Mouse (Mus musculus): ENCODE results near the gene A930033H14Rik. TPM values are rescaled to one million over a fixed set of nuclear protein-coding genes. Genes with fewer than 3 reads are reported as not detected.
A peak's percentile ranks its signal among the peaks of the same experiment; 100 is the strongest.

Gene A930033H14Rik
- polyA plus RNA-seq, 1 experiment from 2014 or later: 2.4 TPM

DNA sequence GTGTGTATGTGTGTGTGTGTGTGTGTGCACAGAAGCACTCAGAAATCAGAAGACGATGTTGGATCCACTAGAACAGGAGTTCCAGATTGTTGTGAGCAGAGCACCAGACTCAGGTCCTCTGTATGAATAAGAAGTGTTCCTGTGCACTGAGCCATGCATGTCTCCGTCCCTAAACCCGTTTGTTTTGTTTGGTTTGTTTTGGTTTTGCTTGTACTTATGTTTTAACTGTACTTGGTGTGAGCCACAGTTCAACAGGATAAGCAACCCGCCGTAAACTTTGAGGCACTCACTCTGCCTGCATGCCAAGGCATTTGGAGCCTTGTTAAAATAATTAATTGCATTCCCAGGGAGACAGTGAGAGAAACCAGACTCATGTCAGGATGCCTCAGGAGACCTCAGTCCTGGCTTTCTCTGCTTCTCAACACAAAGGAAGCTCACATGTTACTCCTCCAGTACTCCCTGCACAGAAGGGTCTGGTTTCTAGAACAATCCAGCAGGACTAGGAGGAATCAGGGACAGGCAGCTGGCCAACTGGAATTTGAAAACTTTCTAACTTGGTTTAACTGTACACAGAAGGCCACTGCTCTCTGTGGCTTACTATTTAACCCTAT is 40.3 kb upstream of the A930033H14Rik start:
- Histone ChIP-seq H3K4me1 (ENCODE audit: control insufficient read depth, insufficient read depth, low read length) (peaks cover 26% of the 10 kb centered on the region), H3K27ac (ENCODE audit: low read depth, low read length) (peak overlapping the region; percentile 85), H3K36me3 (ENCODE audit: control insufficient read depth, insufficient read depth, low read length) (peaks cover 10% of the 10 kb centered on the region; the same call in 1 of the 2 replicates), H3K27me3 (ENCODE audit: control insufficient read depth, insufficient read depth, low read length) (no peaks in the 10 kb centered on the region), H3K4me2 (no peak overlapping the region), H3K4me3 (ENCODE audit: low read depth, low read length) (no peak overlapping the region), H3K9me3 (replicated peaks; ENCODE audit: control insufficient read depth, low read length) (no peaks in the 10 kb centered on the region), H3K9ac (ENCODE audit: low read depth, low read length) (peak overlapping the region; percentile 24; the same call in 1 of the 2 replicates)
- peak; percentile 50 for ATAC-seq (replicated peaks; ENCODE audit: insufficient number of reproducible peaks, low FRiP score, low TSS enrichment)
- WGBS (ENCODE audit: insufficient replicate concordance): 30% methylated on average over 5 of the region's 5 CpGs

DNA sequence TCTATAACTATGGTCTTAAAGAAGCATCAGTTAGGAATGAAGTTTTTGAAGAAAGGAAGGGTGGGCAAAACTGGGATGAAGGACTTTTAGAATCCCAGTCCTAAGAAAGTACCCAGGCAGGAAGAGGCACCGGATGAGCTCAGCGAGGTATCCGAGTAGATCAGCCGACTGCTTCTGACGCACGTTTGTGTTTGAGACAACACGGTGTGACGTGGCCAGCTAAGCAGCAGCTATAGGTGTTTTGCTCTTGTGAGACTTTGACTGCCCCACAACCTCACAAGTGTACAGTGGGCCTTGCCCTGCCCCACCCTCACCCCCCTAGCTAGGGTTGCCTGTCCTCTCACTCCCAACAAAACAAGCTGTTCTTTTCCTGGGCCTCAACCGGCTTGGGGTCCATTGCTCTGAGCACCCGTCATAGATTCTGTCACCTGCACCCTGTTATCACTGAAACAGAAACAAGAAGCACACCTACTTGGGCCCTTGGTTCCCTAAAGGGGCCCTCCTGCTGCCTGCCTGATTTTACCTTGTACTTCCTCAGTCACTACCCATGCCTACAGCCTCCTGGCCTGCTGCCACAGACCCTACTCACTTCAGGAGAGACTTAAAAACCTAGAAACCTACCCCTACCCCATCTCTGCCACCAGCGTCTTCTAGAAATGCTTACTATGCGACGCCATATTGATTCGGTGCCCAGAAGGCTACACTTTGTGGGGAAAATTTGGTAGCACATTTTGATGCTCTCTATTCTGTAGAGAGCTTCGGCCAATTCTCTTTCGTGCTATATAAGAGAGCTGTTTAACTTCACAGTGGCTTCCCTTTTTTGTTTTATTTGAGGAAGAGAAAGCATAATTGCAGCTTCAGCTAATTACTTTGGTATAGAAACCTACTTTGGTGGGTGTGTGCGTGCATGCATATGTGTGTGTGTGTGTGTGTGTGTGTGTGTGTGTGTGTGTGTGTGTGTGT is 39.5 kb upstream of the A930033H14Rik start:
- H3K4me3 ChIP-seq (ENCODE audit: low read depth, low read length): no peak overlapping the region
- no peak overlapping the region for H3K9ac ChIP-seq (ENCODE audit: low read depth, low read length)
- H3K4me2 ChIP-seq: no peak overlapping the region
- ATAC-seq (replicated peaks; ENCODE audit: insufficient number of reproducible peaks, low FRiP score, low TSS enrichment): no peak
- H3K36me3 ChIP-seq (ENCODE audit: control insufficient read depth, insufficient read depth, low read length): peaks cover 10% of the 10 kb centered on the region; the same call in 1 of the 2 replicates
- peak overlapping the region; percentile 25 for H3K27ac ChIP-seq (ENCODE audit: low read depth, low read length)
- H3K9me3 ChIP-seq (replicated peaks; ENCODE audit: control insufficient read depth, low read length): no peaks in the 10 kb centered on the region
- 85% methylated on average over 17 of the region's 17 CpGs for WGBS (ENCODE audit: insufficient replicate concordance)
- H3K27me3 ChIP-seq (ENCODE audit: control insufficient read depth, insufficient read depth, low read length): no peaks in the 10 kb centered on the region
- peaks cover 26% of the 10 kb centered on the region for H3K4me1 ChIP-seq (ENCODE audit: control insufficient read depth, insufficient read depth, low read length)

DNA sequence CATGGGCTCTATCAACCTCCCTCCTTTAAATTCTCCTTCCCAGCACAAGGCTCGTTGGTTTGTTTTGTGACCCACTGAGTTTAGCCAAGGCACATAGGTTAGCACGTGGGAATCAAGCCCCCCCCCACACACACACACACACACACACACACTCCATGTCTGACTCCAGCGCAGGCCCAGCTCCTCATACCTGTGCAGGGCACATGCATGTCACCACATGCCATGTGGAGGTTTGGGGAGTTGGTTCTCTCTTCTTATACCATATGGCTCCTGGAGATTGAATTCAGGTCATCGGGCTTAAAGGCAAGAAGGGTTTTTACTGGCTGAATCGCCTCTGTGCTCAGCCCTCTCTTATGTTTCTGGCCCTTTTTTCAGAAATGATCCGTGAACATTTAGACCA is 38.4 kb upstream of the A930033H14Rik start:
- Histone ChIP-seq H3K4me2 (no peak overlapping the region), H3K27ac (ENCODE audit: low read depth, low read length) (no peak overlapping the region), H3K9me3 (replicated peaks; ENCODE audit: control insufficient read depth, low read length) (no peaks in the 10 kb centered on the region), H3K4me3 (ENCODE audit: low read depth, low read length) (no peak overlapping the region), H3K9ac (ENCODE audit: low read depth, low read length) (no peak overlapping the region), H3K36me3 (ENCODE audit: control insufficient read depth, insufficient read depth, low read length) (peaks cover 7% of the 10 kb centered on the region; the same call in 1 of the 2 replicates), H3K4me1 (ENCODE audit: control insufficient read depth, insufficient read depth, low read length) (peaks cover 26% of the 10 kb centered on the region), H3K27me3 (ENCODE audit: control insufficient read depth, insufficient read depth, low read length) (no peaks in the 10 kb centered on the region)
- WGBS (ENCODE audit: insufficient replicate concordance): 77% methylated on average over 6 of the region's 6 CpGs
- ATAC-seq (replicated peaks; ENCODE audit: insufficient number of reproducible peaks, low FRiP score, low TSS enrichment): no peak

DNA sequence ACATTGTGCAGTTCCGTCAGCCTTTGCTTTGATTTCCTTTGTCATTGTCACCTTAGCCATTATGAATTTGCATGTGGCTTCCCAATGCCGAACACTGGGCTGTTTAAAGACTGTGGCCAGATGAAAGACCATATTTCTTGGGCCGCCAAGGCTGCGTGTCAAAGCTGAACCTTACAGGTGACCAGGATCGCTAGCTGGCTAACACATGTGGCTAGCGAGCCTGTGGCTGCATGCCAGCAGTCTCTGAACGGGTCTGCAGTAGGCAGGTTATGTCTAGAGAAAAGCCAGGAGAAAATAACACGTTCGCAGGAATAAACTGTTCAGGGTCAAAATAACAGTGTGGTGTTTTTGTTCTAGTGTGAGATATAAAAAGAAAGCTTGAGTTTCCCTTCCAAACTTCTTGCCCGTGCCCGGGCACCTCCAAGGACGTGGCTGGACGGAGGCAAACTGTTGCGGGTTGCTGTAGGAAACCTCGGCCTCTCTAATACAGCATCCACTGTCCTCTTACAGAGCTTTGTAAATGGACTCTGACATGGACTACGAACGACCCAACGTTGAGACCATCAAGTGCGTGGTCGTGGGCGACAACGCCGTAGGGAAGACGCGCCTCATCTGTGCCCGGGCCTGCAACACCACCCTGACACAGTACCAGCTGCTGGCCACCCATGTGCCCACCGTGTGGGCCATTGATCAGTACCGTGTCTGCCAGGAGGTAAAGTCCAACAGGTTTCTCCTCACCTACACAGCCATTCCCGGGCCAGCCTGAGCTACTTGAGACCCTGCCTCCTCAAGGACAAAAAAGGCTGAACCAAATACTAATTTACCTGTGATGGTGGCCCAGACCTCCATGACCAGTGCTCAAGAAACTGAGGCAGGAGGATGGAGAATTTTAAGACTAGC is 35.6 kb upstream of the A930033H14Rik start:
- WGBS (ENCODE audit: insufficient replicate concordance): 88% methylated on average over 29 of the region's 29 CpGs

DNA sequence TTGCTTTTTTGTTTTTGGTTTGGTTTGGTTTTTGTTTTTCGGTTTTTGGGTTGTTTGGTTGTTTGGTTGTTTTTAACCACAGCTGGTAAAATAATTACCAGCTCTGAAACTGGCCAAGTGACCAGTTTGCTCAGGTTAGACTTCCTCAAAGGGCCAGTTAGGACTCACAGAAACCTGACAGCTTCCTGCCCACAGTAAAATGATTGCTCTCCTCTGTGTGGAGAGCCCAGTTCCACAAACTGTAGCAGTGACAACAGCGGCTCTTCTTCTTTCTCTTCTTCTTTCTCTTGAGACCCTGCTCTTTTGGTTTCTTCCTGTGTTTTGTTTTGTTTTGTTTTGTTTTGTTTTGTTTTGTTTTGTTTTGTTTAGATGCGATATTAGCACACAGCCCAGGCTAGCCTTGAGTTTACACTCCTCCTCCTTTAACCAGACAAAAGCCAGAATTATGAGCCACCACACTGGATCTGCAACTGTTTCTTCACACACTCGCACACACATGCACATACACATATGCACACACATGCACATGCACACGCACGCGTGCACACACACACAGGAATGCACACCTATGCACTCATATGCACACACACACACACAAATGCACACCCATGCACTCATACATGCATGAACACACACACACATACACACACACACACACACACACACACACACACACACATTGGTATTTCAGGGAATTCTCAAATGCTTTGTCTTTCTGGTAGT is 34.6 kb upstream of the A930033H14Rik start:
- Histone ChIP-seq H3K9ac (ENCODE audit: low read depth, low read length) (no peak overlapping the region), H3K36me3 (ENCODE audit: control insufficient read depth, insufficient read depth, low read length) (peaks cover 7% of the 10 kb centered on the region; the same call in 1 of the 2 replicates), H3K4me2 (no peak overlapping the region), H3K27ac (ENCODE audit: low read depth, low read length) (no peak overlapping the region), H3K4me1 (ENCODE audit: control insufficient read depth, insufficient read depth, low read length) (peaks cover 6% of the 10 kb centered on the region), H3K9me3 (replicated peaks; ENCODE audit: control insufficient read depth, low read length) (no peaks in the 10 kb centered on the region), H3K27me3 (ENCODE audit: control insufficient read depth, insufficient read depth, low read length) (no peaks in the 10 kb centered on the region), H3K4me3 (ENCODE audit: low read depth, low read length) (no peak overlapping the region)
- ATAC-seq (replicated peaks; ENCODE audit: insufficient number of reproducible peaks, low FRiP score, low TSS enrichment): no peak
- 90% methylated on average over 7 of the region's 7 CpGs for WGBS (ENCODE audit: insufficient replicate concordance)

More for the DNA sequence above, 35.6 kb upstream of the A930033H14Rik start:
- Histone ChIP-seq H3K4me3 (ENCODE audit: low read depth, low read length) (no peak overlapping the region), H3K4me2 (no peak overlapping the region), H3K36me3 (ENCODE audit: control insufficient read depth, insufficient read depth, low read length) (peaks cover 7% of the 10 kb centered on the region; the same call in 1 of the 2 replicates), H3K9me3 (replicated peaks; ENCODE audit: control insufficient read depth, low read length) (no peaks in the 10 kb centered on the region), H3K9ac (ENCODE audit: low read depth, low read length) (no peak overlapping the region), H3K4me1 (ENCODE audit: control insufficient read depth, insufficient read depth, low read length) (peaks cover 10% of the 10 kb centered on the region), H3K27ac (ENCODE audit: low read depth, low read length) (no peak overlapping the region), H3K27me3 (ENCODE audit: control insufficient read depth, insufficient read depth, low read length) (no peaks in the 10 kb centered on the region)
- no peak; the same call in 1 of the 2 replicates for ATAC-seq (replicated peaks; ENCODE audit: insufficient number of reproducible peaks, low FRiP score, low TSS enrichment)

DNA sequence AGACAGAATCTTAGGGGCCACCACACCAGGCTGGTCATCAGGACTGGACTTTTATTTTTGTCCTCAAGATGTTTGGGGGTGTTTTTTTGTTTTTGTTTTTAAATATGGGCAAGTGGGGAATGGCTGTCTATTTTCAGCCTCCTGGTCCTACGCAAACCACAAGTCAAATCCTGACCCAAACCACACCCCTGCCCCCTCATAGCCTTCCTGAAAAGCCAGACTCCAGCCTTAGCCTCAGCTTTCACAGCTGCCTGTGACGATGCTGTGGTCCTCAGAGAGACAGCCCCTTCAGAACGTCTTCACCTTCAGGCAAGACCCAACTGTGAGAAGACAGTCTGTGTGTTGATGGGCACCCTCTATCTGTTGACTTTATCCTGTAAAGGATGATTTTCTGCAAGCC is 33.9 kb upstream of the A930033H14Rik start:
- 63% methylated on average over 3 of the region's 3 CpGs for WGBS (ENCODE audit: insufficient replicate concordance)
- ATAC-seq (replicated peaks; ENCODE audit: insufficient number of reproducible peaks, low FRiP score, low TSS enrichment): no peak
- Histone ChIP-seq H3K9ac (ENCODE audit: low read depth, low read length) (no peak overlapping the region), H3K4me1 (ENCODE audit: control insufficient read depth, insufficient read depth, low read length) (no peaks in the 10 kb centered on the region), H3K4me3 (ENCODE audit: low read depth, low read length) (no peak overlapping the region), H3K4me2 (no peak overlapping the region), H3K9me3 (replicated peaks; ENCODE audit: control insufficient read depth, low read length) (no peaks in the 10 kb centered on the region), H3K36me3 (ENCODE audit: control insufficient read depth, insufficient read depth, low read length) (peaks cover 7% of the 10 kb centered on the region; the same call in 1 of the 2 replicates), H3K27ac (ENCODE audit: low read depth, low read length) (no peak overlapping the region), H3K27me3 (ENCODE audit: control insufficient read depth, insufficient read depth, low read length) (no peaks in the 10 kb centered on the region)

DNA sequence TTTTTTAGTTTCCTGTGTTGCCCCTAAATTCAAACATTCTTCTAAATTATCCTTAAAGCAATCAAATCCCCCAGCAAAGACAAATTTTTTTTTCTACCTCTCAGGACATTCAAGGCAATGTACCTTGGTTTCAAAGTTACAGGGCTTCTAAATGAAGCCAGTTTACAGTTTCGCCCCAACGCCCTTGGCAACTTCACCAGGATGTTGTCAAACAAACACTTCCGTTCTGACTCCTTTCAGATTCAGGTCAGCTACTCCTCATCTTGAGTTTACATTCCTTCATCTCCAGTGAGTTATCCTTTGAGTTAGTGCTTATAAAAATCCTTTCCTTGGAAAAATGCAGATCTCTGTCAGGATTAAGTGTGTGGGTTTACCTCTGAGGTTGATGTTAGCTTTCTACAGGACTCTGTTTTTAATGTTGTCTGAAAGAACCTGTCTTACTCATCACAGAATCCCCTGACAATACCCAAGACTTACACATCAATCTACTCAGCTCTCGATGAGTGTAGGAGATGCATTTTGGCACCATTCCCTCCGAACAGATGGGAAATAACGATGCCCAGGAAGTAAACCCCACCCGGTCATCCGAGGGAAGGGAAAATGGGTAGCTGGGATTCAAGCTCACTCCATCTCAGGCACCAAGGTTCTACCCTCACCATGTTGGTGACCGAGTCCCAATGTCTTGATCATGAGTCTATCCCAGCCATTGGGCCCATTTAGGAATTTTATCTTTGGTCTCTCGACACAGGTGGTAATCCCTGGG is 33.2 kb upstream of the A930033H14Rik start:
- H3K27ac ChIP-seq (ENCODE audit: low read depth, low read length): no peak overlapping the region
- H3K9me3 ChIP-seq (replicated peaks; ENCODE audit: control insufficient read depth, low read length): no peaks in the 10 kb centered on the region
- no peak overlapping the region for H3K4me2 ChIP-seq
- no peak for ATAC-seq (replicated peaks; ENCODE audit: insufficient number of reproducible peaks, low FRiP score, low TSS enrichment)
- H3K36me3 ChIP-seq (ENCODE audit: control insufficient read depth, insufficient read depth, low read length): peaks cover 7% of the 10 kb centered on the region; the same call in 1 of the 2 replicates
- no peak overlapping the region for H3K4me3 ChIP-seq (ENCODE audit: low read depth, low read length)
- no peak overlapping the region for H3K9ac ChIP-seq (ENCODE audit: low read depth, low read length)
- WGBS (ENCODE audit: insufficient replicate concordance): 85% methylated on average over 10 of the region's 10 CpGs
- no peaks in the 10 kb centered on the region for H3K4me1 ChIP-seq (ENCODE audit: control insufficient read depth, insufficient read depth, low read length)
- no peaks in the 10 kb centered on the region for H3K27me3 ChIP-seq (ENCODE audit: control insufficient read depth, insufficient read depth, low read length)
